Mouse (Mus musculus) naive thymus-derived CD4-positive, alpha-beta T cell, adult 2 months (primary cell): ENCODE data around the gene Pank3.
"Not testable (repeated sequence)": the region's sequence is repeated elsewhere in the genome, so short reads cannot be mapped to it uniquely, and the experiment has no call there.

Experiments
- DNase-seq: peaks from one replicate; pipeline ENCODE4 v3.0.0-alpha.2; 2011; ENCODE audit warnings: low read depth

Pank3 gene

DNA sequence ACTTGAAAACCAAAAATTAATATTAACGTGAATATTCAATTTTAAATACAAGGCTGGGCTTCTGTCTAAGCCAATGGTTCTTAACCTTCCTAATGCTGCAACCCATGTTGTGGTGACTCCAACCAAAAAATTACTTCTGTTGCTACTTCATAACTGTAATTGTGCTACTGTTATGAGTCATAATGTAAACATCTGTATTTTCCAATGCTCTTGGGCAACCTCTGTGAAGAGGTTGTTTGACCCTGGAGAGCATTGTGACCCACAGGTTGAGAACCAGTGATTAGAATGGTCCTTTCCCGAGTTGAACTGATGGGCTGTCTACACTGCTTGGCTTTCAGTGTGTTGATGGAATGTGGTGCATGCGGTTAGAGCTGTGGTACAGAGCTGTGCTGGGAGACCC is 7.2 kb downstream of the Pank3 start:
- DNase-seq = no peak

DNA sequence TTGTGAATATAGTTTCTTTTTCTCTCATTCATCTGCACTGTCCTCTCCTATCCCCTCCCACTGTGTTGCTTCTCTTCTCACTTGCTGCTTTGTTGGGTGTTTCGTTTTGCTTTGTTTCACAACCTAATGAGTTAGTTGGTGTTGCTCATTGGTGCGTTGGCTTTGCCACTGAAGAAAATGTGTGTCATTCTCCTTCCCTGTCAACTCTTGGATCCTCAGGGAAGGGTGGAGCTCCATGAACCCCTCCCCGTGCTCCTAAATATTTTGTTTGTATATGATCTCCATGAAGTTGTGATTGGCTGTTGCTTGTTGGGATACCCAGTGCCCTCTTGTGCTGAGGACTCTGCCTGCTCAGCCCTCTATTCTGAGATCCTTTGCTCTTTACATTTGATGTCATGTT is 11.1 kb downstream of the Pank3 start:
- no peak for DNase-seq

DNA sequence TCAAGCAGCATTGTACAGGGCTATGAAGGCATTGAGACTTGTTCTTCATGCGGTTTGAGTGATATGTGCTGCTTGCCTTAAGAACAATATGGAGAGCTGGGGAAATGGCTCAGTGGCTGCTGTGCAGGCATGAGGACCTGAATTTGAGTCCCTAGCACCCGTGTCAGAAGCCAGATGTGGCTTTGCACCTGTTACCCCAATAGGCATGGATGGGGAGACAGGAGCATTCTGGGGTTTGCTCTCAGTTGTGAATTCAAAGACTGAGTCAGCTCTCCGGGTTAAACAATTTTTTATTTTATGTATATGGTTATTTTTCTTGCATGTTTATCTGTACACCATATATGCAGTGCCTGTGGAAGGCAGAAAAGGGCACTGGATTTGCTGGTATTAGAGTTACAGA is 13.2 kb downstream of the Pank3 start:
- DNase-seq = no peak

DNA sequence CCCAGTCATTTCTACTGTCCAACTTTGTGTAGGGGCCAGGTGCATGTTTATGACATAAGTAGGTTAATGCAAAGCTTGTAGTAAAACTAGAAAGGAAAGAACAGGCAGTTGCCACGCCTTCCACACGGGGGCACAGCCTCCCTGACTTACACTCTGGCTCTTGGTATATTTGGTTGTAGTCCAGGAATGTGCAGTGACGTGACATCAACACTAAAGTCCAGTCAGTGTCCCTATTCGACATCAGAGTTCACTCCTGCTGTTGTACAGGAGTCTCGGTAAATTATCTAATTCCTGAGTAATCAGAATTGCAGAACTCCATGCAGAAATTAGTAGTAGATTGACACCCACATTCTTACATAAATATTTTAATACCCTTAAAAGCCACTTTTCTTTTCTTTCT is 13.8 kb downstream of the Pank3 start:
- no peak for DNase-seq

DNA sequence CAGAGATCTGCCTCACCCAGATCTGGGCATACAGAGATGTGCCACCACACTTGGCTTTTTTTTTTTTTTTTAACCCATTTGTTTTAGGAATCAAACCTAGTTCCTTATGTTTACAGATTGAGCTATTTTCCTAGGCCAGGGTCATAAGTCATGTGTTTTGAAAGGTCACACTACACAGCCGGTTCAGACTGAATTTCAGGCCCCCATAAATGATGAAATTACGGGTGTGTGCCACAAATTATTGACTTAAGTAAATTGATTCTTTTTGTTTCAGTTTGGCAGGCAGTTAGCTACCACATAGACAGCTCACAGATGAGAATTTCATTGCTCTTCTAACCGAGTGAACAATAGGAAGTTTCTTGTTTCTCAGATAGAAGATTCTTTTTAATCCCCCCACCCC is 14.7 kb downstream of the Pank3 start:
- DNase-seq = no peak

DNA sequence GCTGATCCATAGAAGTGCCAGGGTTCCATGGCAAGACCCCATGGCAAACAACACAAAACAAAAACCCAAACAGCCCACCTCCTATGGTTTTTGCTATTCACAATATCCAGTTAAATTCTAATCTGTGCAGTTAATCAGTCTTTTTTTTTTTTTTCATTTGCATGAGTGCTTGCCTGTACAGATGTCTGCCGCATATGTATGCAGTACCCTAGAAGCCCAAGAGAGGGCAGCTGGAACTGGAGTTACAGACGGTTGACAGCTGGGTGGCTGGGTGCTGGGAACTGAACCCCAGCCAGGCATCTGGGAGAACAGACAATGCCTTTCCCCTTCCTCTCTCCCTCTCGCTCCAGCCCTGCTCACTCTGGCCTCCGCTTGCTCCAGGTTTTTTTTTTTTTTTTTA is 15.3 kb downstream of the Pank3 start:
- DNase-seq = no peak

DNA sequence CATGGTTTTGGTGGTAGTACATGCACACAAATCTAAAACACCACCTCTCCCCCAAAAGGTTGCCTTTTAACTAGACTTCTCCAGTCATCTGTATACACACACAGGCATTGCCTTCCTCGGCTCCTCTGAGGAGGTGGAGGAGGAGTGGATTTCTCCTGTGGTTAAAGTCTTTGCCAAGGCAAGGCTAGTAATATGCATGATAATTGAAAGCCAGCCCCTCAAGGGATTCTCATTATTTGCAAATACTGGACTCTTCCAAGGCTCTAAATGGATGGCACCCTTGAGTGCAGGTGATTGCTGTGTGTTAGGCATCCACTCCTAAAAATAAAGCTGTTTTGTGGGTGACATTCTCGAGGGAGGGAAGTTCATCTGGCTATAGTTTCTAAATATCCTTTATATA is 19.2 kb downstream of the Pank3 start:
- DNase-seq = no peak

DNA sequence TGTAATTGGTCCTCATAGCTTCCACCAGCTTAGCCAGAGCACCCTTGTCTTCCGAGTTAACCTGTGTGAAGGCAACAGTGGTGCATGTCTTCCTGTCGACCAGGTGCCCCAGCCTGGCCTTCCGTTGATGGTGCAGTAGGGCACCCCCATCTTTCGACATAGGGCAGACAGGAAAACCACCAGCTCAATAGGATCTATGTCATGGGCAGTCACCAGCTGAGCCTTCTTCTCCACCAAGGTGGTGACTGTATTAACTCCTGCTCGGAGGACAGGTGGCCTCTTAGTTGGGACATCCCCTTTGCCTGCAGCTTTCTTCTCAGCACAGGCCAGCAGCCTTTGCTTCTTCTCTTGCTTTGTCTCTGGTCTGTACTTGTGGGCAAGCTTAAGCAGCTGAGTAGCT is 23.5 kb downstream of the Pank3 start:
- not testable (repeated sequence) for DNase-seq

GRCm38 (mm10) chr11:35797751-35798494 is 28.6 kb downstream of the Pank3 start:
- no peak for DNase-seq

DNA sequence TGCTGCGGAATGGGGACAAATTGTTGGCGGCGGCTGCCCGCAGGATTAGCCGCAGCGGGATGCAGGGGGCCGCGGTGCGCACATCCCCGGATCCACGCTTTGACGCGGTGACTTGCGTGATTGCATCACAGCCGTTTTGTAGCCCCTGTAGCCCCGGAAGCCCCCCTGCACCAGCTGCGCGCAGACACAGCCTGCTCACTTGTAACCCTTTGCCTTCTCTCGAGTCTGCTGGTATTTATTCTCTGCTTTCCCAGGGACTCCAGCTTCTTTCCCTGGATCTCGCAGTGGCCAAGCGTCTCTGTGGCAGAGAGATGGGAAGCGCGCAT is 29.2 kb downstream of the Pank3 start:
- DNase-seq = no peak

GRCm38 (mm10) chr11:35798874-35799273 is 29.6 kb downstream of the Pank3 start, which contains the start of gene Fbll1:
Gene Fbll1 (minus strand): TSS chr11:35798884.
- DNase-seq = no peak

DNA sequence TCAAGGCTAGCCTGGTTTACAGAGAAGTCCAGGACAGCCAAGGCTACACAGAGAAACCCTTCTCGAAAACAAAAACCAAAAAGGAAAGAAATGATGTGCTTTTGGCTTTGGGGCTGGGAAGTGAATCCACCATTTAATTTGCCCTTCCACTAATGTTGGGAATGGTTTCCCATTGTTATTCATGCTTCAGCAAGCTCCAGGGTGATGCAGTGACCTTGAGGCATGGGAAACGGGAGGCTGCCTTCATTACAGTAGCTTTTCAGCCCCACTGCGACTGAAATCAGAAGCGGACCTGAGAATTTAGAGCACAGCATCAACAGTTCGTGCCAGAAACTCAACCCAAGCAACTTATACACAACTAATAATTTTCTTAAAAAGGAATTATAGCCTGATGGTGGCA is 32.0 kb downstream of the Pank3 start:
- DNase-seq = no peak

GRCm38 (mm10) chr11:35811458-35811857 is 42.2 kb downstream of the Pank3 start:
- DNase-seq = no peak

DNA sequence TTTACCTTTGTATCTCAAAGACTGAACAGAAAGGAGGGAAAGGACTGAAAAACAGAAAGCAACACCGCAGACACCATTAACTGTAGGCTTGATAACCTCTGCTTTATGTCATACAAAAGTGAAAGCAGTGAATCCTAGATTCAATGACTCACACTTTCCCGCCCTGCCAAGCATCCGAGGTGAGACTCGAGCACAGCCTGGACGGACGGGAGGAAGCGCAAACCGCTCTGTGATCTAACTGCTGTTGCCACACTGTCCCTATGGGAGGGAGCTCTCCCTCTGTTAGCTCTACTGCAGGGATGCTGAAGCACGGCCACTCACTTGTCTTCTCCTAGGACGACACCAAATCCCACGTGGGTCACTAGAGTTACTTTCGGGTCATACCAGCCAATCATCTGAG is 47.0 kb downstream of the Pank3 start:
- no peak for DNase-seq

DNA sequence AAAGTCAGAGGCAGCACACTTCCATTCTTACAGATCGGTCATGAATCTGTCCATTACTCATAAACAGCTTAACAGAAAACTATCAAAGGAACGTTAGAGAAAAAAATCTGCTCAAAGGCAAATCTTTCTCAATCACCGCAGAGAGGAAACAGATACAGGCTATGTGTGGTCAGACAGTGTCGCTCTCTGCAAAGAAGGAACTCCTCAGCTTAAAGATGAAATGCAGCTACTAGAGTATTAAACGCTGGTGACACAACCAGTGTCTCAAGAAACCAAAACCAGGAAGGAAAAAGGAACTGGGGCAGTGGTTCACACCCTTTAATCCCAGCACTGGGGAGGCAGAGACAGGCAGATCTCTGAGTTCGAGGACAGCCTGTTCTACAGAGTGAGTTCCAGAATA is 58.4 kb downstream of the Pank3 start:
- no peak for DNase-seq

GRCm38 (mm10) chr11:35832139-35832538 is 62.9 kb downstream of the Pank3 start:
- no peak for DNase-seq

GRCm38 (mm10) chr11:35833270-35833669 is 64.0 kb downstream of the Pank3 start:
- DNase-seq = no peak

GRCm38 (mm10) chr11:35834022-35834760 is 64.9 kb downstream of the Pank3 start, which contains the start of gene Rars:
Gene Rars (minus strand): TSS chr11:35834506.
- peak; percentile 96 for DNase-seq

GRCm38 (mm10) chr11:35837156-35838126 is 68.2 kb downstream of the Pank3 start:
- DNase-seq = no peak

- peak; percentile 70 for DNase-seq
Observed at GRCm38 (mm10) chr11:35838345-35839338, 69.4 kb downstream of the Pank3 start.

DNA sequence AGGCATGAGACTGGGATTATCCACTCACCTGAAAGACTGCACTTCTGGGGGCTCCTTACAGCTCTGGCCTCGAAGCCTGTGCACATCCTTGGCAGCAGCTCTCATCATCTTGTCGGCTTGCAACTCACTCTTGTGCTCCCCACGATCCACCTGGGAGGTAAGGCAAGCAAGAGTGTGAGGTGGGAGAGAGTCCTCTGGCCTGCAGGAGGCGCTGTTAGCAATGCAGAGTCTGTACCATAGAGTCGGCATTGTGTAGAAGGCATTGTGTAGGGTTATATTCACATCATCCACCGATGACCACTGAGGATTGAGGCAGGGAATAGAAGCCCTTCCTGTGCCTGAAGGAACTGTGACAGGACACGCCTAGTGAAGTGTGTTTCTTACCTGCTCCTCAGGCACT is 71.0 kb downstream of the Pank3 start:
- DNase-seq = peak; percentile 44
